Mouse (Mus musculus): ENCODE measurements at regions not wholly inside any gene's neighbourhood (a gene's known extent, or its start where the extent isn't known, plus 50 kb on each side); places are given as distances from the start of the nearest gene placed in this dataset.

DNA sequence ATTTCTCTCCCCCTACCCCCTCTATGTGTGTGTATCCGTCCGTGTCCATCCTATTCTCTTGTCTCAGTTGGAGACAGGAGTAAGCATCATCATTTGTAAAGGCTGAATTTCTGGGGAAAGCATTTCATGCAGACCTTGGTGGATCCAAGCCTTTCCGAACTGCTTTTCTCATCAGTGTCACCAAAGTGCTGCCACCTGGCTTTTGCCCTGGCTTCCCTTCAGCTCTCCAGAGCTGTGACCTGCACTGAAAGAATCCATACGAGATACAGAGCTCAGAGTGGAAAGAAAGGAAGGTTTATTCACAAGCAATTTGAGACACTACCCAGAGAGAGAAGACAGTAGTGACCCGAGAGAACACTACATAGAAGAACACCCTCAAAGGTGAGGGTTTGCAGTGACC lies 248.1 kb downstream of the Cxcl12 start:
- no peak for DNase-seq (ENCODE audit: low spot score in 2 of 2)

GRCm38 (mm10) chr6:117422846-117423573 lies 254.7 kb downstream of the Cxcl12 start:
- no peak for DNase-seq (ENCODE audit: low spot score in 2 of 2)

- no peak for DNase-seq (ENCODE audit: low spot score in 2 of 2)
Observed at GRCm38 (mm10) chr6:117426363-117426762, 258.0 kb downstream of the Cxcl12 start.

- no peak for DNase-seq (ENCODE audit: low spot score in 2 of 2)
Observed at GRCm38 (mm10) chr6:117427351-117428142, 259.2 kb downstream of the Cxcl12 start.

DNA sequence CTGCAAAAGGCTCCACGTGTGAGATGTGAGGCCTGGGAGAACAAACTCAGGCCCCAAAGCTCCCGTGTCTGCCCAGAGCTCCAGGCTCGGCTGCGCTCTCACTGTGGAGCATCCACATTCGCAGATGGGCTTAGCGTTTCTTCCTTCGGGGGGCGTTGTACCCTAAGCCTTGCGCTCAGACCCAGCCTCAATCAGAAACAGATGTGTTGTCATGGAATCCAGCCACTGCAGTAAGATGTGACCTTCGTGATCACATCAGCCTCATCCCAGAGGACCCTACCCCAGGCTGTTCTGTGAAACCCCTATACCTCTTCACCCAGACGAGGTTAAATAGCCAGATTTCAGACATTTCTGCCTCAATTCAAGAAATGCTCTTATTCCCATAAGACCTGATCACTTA lies 260.1 kb downstream of the Cxcl12 start:
- DNase-seq (ENCODE audit: low spot score in 2 of 2): no peak

- DNase-seq (ENCODE audit: low spot score in 2 of 2): peak in 1 of 2 experiments; percentile 39
Observed at GRCm38 (mm10) chr6:117430876-117431781, 262.8 kb downstream of the Cxcl12 start.

DNA sequence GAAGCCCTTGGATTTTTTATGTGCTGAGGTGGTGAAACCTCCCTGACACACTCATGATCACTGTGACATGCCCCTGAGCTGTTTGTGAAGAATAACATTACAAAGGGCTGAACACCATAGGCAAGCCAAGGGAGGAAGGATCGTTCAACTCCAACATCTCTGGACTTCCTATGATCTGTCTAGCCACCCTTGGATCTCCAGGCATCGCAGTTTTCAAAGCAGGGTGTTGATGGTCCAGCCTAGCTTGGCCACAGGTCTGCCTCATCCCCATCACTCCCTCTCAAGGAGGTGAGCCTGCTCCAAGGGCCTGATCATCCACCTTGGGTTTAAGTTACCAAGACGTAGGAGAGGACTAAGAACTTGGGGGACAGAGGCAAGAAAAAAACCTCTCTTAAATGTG lies 268.5 kb downstream of the Cxcl12 start:
- no peak for DNase-seq (ENCODE audit: low spot score in 2 of 2)

- DNase-seq (ENCODE audit: low spot score in 2 of 2): peak in 1 of 2 experiments; percentile 35
Observed at GRCm38 (mm10) chr6:117437411-117438101, 269.2 kb downstream of the Cxcl12 start.

DNA sequence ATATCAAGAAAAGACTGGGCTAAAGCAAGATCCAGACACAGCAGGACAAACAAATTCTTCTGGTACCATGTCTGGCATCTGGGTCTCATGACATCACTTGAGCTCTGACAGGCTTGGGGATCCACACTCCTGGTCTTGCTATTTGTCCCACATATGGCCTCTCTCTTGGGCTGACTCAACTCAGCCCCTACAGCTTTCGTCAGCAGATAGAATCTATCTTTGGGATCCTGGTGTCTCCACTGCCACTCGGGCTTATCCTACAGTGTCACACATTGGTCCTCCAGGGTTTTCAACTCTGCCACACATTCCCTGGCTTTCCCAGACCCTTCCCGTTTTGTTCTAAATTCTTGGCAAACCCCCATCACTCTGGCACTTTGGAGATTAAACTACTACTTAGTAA lies 280.3 kb downstream of the Cxcl12 start:
- DNase-seq (ENCODE audit: low spot score in 2 of 2): no peak

DNA sequence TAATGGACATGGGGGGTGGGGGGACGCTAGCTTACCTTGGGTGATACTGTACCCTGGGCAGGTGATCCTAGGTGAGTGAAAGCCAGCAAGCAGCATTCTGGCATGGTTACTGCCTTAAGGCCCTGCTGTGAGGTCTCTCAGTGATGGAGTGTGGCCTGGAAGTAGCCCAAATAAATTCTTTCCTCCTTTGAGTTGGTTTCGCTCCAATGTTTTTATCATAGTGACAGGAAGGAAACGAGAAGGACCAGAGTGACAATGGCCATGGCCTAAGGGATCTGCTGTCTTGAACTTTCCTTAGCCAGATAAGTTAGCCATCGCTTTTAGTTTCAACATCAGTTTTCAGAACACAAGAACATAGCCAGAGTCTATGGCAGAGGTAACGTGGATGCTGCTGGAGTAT lies 282.7 kb downstream of the Cxcl12 start:
- DNase-seq (ENCODE audit: low spot score in 2 of 2): no peak

- no peak for DNase-seq (ENCODE audit: low spot score in 2 of 2)
Observed at GRCm38 (mm10) chr6:117460193-117460592, 291.9 kb downstream of the Cxcl12 start.

GRCm38 (mm10) chr6:117465165-117465564 lies 296.8 kb downstream of the Cxcl12 start:
- DNase-seq (ENCODE audit: low spot score in 2 of 2): no peak

- no peak for DNase-seq (ENCODE audit: low spot score in 2 of 2)
Observed at GRCm38 (mm10) chr6:117465606-117466174, 297.4 kb downstream of the Cxcl12 start.

DNA sequence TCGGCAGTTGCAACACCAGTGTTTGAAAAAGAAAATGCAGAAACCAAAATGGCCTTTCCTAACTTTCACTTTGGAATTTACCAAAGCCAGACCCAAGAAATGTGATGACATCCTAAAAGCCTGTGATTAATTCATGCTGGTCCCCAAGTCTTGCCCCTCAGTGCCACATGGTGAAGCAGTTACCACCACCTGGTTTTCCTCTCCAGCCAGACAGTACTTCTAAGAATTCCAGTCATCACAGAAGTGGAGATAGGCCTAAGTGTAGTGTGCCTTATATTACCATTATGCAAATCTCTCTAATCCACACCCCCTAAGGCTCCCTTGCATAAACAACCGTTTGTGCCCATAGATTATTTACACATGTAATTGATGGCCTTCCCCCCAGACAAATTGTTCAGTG lies 311.0 kb downstream of the Cxcl12 start:
- DNase-seq (ENCODE audit: low spot score in 2 of 2): no peak

DNA sequence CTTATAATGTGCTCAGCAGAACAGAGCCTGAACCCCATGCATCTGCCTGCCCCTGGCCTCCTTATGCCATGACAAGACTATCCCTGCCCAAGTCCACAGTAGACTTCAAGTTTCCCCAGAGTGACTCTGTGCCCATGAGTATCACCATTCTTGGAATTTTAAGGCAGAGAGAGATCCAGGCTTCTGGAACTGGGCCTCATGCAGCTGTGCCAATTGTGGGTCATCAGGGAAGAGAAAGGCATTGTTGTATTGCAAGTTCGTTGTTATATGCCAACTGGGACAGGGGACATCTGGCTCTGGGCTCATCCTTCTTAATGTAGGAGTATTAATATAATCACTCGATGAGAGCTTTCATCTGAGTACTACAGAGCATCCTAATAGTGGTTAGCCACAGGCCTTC lies 312.1 kb downstream of the Cxcl12 start:
- DNase-seq (ENCODE audit: low spot score in 2 of 2): no peak

- no peak for DNase-seq (ENCODE audit: low spot score in 2 of 2)
Observed at GRCm38 (mm10) chr6:117489161-117489560, 320.8 kb downstream of the Cxcl12 start.

- DNase-seq (ENCODE audit: low spot score in 2 of 2): no peak
Observed at GRCm38 (mm10) chr6:117489761-117490396, 321.5 kb downstream of the Cxcl12 start.

DNA sequence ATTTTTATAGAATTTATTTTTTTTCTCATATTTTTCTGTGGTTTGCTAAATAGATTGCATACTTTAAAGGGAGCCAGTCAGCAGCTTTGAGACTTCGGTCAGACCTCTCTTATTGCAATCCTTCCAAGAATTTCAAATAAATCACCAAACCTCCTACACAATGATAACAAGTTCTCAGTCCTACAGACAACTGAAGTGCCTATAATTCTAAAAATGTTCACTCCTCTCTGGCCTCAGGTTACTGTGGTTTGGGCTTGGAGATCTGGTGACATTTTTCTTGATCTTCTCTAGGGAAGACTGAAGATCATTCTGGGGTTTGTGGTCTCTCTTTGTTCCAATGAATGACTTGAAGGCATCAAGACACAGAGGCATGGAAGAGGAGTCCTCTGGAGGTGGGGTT lies 326.6 kb downstream of the Cxcl12 start:
- DNase-seq (ENCODE audit: low spot score in 2 of 2): no peak

DNA sequence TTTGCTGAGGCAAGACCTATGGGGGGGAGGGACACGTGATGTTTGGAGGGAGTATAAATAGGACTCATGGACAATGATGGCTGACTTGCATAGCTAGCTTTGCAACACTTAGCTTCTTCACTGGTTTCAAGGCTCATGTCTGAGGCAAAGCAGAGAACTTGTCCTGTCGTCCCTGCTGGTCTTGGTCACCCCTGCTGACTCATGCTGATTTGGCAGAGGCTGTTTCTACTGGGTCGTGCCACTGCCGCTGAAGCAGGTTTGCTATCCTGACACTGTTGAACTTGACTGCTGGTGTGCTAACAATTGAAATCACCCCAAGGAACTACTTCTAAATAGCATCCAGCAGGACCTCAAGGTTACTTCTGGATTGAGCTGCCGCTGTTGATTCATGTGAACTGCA lies 329.0 kb downstream of the Cxcl12 start:
- DNase-seq (ENCODE audit: low spot score in 2 of 2): no peak

DNA sequence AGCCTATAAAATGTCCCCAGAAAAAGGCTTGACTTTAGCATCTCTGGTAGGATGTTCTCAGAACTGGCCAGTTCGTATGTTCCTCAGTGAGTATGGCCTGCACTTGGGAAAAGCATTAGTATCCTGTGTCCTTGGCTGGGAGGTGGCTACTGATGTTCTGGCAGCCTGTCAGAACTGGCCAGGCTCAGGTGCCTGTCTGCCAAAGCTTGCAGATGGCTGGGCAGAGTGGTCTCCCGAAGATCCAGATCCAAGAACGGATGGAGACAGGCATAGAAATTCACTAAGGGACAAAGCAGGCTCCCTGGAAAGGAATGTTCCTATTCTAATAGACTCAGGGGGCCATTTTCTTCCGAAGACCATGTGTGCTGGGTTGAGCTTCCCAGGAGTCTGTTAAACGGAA lies 329.6 kb downstream of the Cxcl12 start:
- DNase-seq (ENCODE audit: low spot score in 2 of 2): no peak

DNA sequence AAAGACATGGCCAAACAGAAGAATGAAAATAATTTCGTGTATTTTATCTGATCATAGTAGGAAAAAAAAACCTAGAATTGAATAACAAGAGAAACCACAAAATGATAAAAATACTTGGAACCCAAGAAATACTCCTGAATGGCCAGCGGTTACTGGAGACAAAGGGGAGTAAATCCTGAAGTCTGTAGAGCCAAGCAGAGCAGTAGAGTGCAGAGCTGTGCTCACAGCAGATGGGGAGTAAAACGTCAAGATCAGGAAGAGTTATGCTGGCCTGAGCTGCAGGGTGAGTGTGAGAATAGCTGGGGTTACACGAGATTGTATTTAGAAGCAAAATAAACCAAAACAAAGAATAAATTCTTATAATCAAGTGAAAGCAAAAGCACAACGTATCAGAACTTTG lies 334.0 kb downstream of the Cxcl12 start:
- no peak for DNase-seq (ENCODE audit: low spot score in 2 of 2)
